Mouse (Mus musculus) embryonic facial prominence, embryonic 11.5 days (tissue): Measurements from ENCODE around the gene Tprkb. TPM values are rescaled to one million over a fixed set of nuclear protein-coding genes. Genes with fewer than 3 reads are reported as not detected.
"Not testable (repeated sequence)": the region's sequence is repeated elsewhere in the genome, so short reads cannot be mapped to it uniquely, and the experiment has no call there.

ENCODE experiments used
- ATAC-seq: fragments of 200-750 bp; cut with Nextera tagmentation; replicated peaks from 2 replicates; pipeline ENCODE4 v1.8.0; 2017; ENCODE audit warnings: low read depth; ENCODE audit not compliant: insufficient number of reproducible peaks, low FRiP score, low TSS enrichment
- DNase-seq: peaks from one replicate; pipeline ENCODE4 v3.0.0-alpha.2; 2015; ENCODE audit warnings: low spot score
- H3K27ac ChIP-seq: fragments of 300-500 bp; sonication (generic); replicated peaks from 2 replicates; pipeline ENCODE4 v1.5.1; 2014; ENCODE audit warnings: mild to moderate bottlenecking, low read depth, low read length, control low read depth
- H3K27me3 ChIP-seq: fragments of 300-500 bp; sonication (generic); 2 replicates; pipeline ENCODE4 v1.6.1; 2014; ENCODE audit warnings: mild to moderate bottlenecking, low read length, moderate library complexity, mixed read lengths; ENCODE audit not compliant: control insufficient read depth, insufficient read depth
- H3K36me3 ChIP-seq: fragments of 300-500 bp; sonication (generic); replicated peaks from 2 replicates; pipeline ENCODE4 v1.6.1; 2014; ENCODE audit warnings: low read depth, mild to moderate bottlenecking, low read length, moderate library complexity, mixed read lengths; ENCODE audit not compliant: control insufficient read depth, insufficient read depth
- H3K4me1 ChIP-seq: fragments of 300-500 bp; sonication (generic); 2 replicates; pipeline ENCODE4 v1.6.1; 2014; ENCODE audit warnings: low read length, mixed read lengths; ENCODE audit not compliant: control insufficient read depth, insufficient read depth
- H3K4me2 ChIP-seq: fragments of 300-500 bp; sonication (generic); 2 replicates; pipeline ENCODE4 v1.6.1; 2014; ENCODE audit warnings: low read depth, mild to moderate bottlenecking, control low read depth, low read length, moderate library complexity
- H3K4me3 ChIP-seq: fragments of 300-500 bp; sonication (generic); 2 replicates; pipeline ENCODE4 v1.5.1; 2014; ENCODE audit warnings: low read depth, low read length, control low read depth
- H3K9ac ChIP-seq: fragments of 300-500 bp; sonication (generic); replicated peaks from 2 replicates; pipeline ENCODE4 v1.6.1; 2014; ENCODE audit warnings: mild to moderate bottlenecking, control low read depth, low read length
- H3K9me3 ChIP-seq: fragments of 300-500 bp; sonication (generic); replicated peaks from 2 replicates; pipeline ENCODE4 v1.6.1; 2016; ENCODE audit warnings: mild to moderate bottlenecking, low read length, inconsistent platforms, mixed read lengths; ENCODE audit not compliant: control insufficient read depth
- WGBS: fragments of 180-500 bp; shearing (Covaris S2); extraction: QIAGEN DNeasy Blood & Tissue Kit; methylation state at CpG from one replicate; pipeline ENCODE4 v1.1.7; 2014; 5-methylcytosine and 5-hydroxymethylcytosine counted together
- polyA plus RNA-seq: library from polyadenylated mRNA; unstranded; fragments of >200 nt; fragmentation: Nextera tagmentation; extraction: Ambion mirVana; gene quantifications from 2 replicates; pipeline ENCODE4 v1.2.1, GENCODE M21; 2014

Gene Tprkb
- polyA plus RNA-seq = 29.7 and 39.7 TPM in 2 replicates

GRCm38 (mm10) chr6:85911587-85911986 lies at the start of gene Tprkb:
Gene Tprkb, plus strand, starts transcription at chr6:85911865.
- Histone ChIP-seq H3K4me1 (no peaks in the 10 kb centered on the region), H3K27me3 (no peaks in the 10 kb centered on the region), H3K9ac (no peak within 1 kb of the TSS), H3K36me3 (no peaks in the 10 kb centered on the region), H3K27ac (no peak within 1 kb of the TSS), H3K9me3 (no peaks in the 10 kb centered on the region), H3K4me3 (no peak within 1 kb of the TSS), H3K4me2 (no peak within 1 kb of the TSS)
- ATAC-seq (no peak), DNase-seq (no peak)
- 87% methylated on average over 3 of the region's 3 CpGs for WGBS

DNA sequence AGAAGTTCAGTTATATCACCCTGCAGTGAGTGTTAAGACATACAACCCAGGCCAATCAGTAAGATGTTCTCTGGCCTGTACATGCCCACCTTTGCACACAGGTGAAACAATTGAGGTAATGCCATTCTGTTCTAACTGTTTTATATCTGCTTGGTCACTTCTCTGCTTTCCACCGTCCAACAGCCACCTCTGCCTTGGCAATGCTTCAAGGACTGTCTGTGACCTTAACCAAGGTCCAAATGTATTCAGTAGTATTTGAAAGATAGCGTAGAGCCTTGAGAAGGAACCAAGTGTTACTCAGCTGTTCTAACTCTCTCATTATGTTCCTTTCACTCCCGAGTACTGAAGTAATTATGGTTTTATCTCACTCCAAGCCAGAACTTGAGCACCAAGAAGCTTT lies 49.1 kb upstream of the Tprkb start:
- Histone ChIP-seq H3K27me3 (no peaks in the 10 kb centered on the region), H3K27ac (no peak overlapping the region), H3K4me1 (no peaks in the 10 kb centered on the region), H3K9ac (no peak overlapping the region), H3K4me3 (no peak overlapping the region), H3K9me3 (no peaks in the 10 kb centered on the region), H3K4me2 (no peak overlapping the region), H3K36me3 (no peaks in the 10 kb centered on the region)
- WGBS = 79% methylated on average over 3 of the region's 3 CpGs
- ATAC-seq = no peak
- DNase-seq = no peak

DNA sequence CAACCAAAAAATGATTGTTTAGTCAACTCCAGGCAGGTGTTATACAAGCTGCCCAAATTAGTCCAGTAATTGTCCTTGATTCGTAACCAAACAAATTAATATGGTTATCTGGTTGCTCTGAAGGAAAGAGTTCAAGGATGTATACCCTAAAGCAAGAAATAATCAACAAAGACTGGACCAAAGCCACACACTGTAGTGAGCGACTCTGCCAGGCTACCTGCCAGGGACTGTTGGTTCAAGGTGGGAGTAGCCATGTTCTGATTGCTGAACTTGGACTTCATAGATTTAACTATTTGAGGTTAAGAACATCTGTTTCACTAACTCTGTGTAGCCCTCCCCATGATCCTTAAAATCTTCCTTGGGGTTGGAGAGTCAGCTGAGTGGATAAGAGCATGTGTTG lies 48.5 kb upstream of the Tprkb start:
- Histone ChIP-seq H3K4me3 (no peak overlapping the region), H3K9ac (no peak overlapping the region), H3K27ac (no peak overlapping the region), H3K36me3 (no peaks in the 10 kb centered on the region), H3K27me3 (no peaks in the 10 kb centered on the region), H3K4me1 (no peaks in the 10 kb centered on the region), H3K9me3 (no peaks in the 10 kb centered on the region), H3K4me2 (no peak overlapping the region)
- ATAC-seq (no peak), DNase-seq (no peak)
- WGBS = 79% methylated on average over 2 of the region's 2 CpGs

DNA sequence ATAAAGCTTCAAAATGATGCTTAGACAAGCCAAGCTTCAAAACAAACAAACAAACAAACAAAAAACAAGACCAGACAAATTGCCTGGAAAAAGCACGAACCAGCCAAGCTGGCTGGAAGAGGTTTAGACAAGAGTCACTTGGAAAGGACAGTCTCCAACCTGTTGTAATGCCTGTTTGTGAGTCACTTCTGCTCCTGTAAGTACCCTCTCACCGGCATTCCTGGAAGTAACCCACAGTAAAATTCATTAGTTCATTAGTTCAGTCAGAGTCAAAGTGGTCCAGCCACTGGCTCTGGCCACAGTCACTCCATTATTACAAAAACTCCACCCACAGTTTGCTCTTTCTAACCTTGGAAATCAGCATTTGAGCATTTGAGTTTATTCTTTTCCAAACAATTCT lies 47.8 kb upstream of the Tprkb start:
- no peaks in the 10 kb centered on the region for H3K4me1 ChIP-seq

GRCm38 (mm10) chr6:85864900-85865639 lies 46.6 kb upstream of the Tprkb start:
- H3K27ac ChIP-seq = not testable (repeated sequence)

More for the DNA sequence above, 47.8 kb upstream of the Tprkb start:
- no peak overlapping the region for H3K4me3 ChIP-seq
- H3K27me3 ChIP-seq = no peaks in the 10 kb centered on the region
- ATAC-seq (no peak), DNase-seq (no peak)
- H3K9ac ChIP-seq = no peak overlapping the region
- 96% methylated on average over 2 of the region's 2 CpGs for WGBS
- no peaks in the 10 kb centered on the region for H3K36me3 ChIP-seq
- no peak overlapping the region for H3K27ac ChIP-seq
- no peaks in the 10 kb centered on the region for H3K9me3 ChIP-seq
- no peak overlapping the region for H3K4me2 ChIP-seq

GRCm38 (mm10) chr6:85866166-85866565 lies 45.5 kb upstream of the Tprkb start:
- H3K9me3 ChIP-seq = not testable (repeated sequence)

More at GRCm38 (mm10) chr6:85864900-85865639, 46.6 kb upstream of the Tprkb start:
- not testable (repeated sequence) for DNase-seq, H3K27me3 ChIP-seq, H3K9ac ChIP-seq, H3K4me1 ChIP-seq, ATAC-seq, H3K9me3 ChIP-seq, H3K4me3 ChIP-seq, H3K36me3 ChIP-seq, H3K4me2 ChIP-seq
- WGBS = 84% methylated on average over 6 of the region's 7 CpGs

GRCm38 (mm10) chr6:85866995-85867394 lies 44.7 kb upstream of the Tprkb start:
- not testable (repeated sequence) for H3K4me2 ChIP-seq, H3K27ac ChIP-seq, H3K9me3 ChIP-seq, DNase-seq, H3K4me1 ChIP-seq, ATAC-seq, H3K36me3 ChIP-seq, H3K27me3 ChIP-seq, H3K4me3 ChIP-seq, H3K9ac ChIP-seq
- WGBS = 75% methylated on average over 1 of the region's 1 CpGs

More at GRCm38 (mm10) chr6:85866166-85866565, 45.5 kb upstream of the Tprkb start:
- H3K36me3 ChIP-seq, H3K9ac ChIP-seq, H3K4me1 ChIP-seq, H3K27me3 ChIP-seq, ATAC-seq, H3K27ac ChIP-seq, H3K4me2 ChIP-seq, DNase-seq, H3K4me3 ChIP-seq: not testable (repeated sequence)
- WGBS = 90% methylated on average over 3 of the region's 3 CpGs

- H3K4me1 ChIP-seq = no peaks in the 10 kb centered on the region
- DNase-seq (no peak), ATAC-seq (no peak)
- H3K27ac ChIP-seq = no peak overlapping the region
- no peak overlapping the region for H3K4me3 ChIP-seq
- WGBS = 68% methylated on average over 8 of the region's 8 CpGs
- H3K9ac ChIP-seq = no peak overlapping the region
- H3K4me2 ChIP-seq = no peak overlapping the region
- no peaks in the 10 kb centered on the region for H3K36me3 ChIP-seq
- no peaks in the 10 kb centered on the region for H3K9me3 ChIP-seq
- no peaks in the 10 kb centered on the region for H3K27me3 ChIP-seq
These were observed 43.7 kb upstream of the Tprkb start for GRCm38 (mm10) chr6:85867726-85868690.
